Mouse (Mus musculus): Measurements from ENCODE around the gene Gpd1. TPM values are rescaled to one million over a fixed set of nuclear protein-coding genes. Genes with fewer than 3 reads are reported as not detected.
"Not testable (repeated sequence)": the region's sequence is repeated elsewhere in the genome, so short reads cannot be mapped to it uniquely, and the experiment has no call there.

Gene Gpd1
- polyA plus RNA-seq, 1 experiment, result 0.28 TPM

- H3K9ac ChIP-seq (ENCODE audit: low read depth, poor library complexity, severe bottlenecking), result no peak overlapping the region
- no peak overlapping the region for H3K4me3 ChIP-seq (ENCODE audit: low read depth, low read length)
- no peaks in the 10 kb centered on the region for H3K27me3 ChIP-seq (ENCODE audit: control insufficient read depth, insufficient read depth, low read length, poor library complexity, severe bottlenecking)
- H3K9me3 ChIP-seq (replicated peaks; ENCODE audit: control insufficient read depth, insufficient read depth, low read length, poor library complexity, severe bottlenecking), result no peaks in the 10 kb centered on the region
- H3K4me1 ChIP-seq (ENCODE audit: control insufficient read depth, insufficient read depth, low read length), result peaks cover 10% of the 10 kb centered on the region
- no peak overlapping the region for H3K27ac ChIP-seq (ENCODE audit: insufficient read depth, low read length)
- no peak for TF ChIP-seq POLR2A (IDR thresholded peaks at IDR 0.05; ENCODE audit: insufficient read depth, low read length)
- no peak for TF ChIP-seq CTCF (IDR thresholded peaks at IDR 0.05; ENCODE audit: low read depth, low read length)
- no peak for TF ChIP-seq EP300 (IDR thresholded peaks at IDR 0.05; ENCODE audit: insufficient read depth, low read depth, low read length)
- no peaks in the 10 kb centered on the region for H3K36me3 ChIP-seq (ENCODE audit: control insufficient read depth, insufficient read depth, low read length, poor library complexity, severe bottlenecking)
These were observed 20.0 kb upstream of the Gpd1 start for GRCm38 (mm10) chr15:99697309-99697708.

DNA sequence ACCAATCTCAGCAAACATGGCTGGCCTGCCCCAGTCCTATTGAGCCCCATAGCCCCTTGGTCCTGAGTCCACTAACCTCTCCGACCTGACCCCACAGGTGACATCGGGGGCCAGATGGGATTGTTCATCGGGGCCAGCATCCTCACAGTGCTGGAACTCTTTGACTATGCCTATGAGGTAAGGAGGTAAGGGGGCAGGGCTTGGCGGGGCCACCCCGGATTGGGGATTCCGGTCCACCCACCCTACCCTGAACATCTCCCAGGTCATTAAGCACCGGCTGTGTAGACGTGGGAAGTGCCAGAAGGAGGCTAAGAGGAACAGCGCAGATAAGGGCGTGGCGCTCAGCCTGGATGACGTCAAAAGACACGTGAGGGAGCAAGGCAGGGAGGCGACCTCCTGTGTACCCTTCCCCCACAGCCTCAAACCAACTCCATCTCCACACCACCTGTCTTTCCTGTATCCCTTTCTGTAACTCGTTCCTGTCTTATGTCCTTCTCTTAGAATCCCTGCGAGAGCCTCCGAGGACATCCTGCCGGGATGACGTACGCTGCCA lies 18.7 kb upstream of the Gpd1 start:
- Histone ChIP-seq H3K27me3 (ENCODE audit: control insufficient read depth, insufficient read depth, low read length, poor library complexity, severe bottlenecking) (no peaks in the 10 kb centered on the region), H3K4me1 (ENCODE audit: control insufficient read depth, insufficient read depth, low read length) (peaks cover 10% of the 10 kb centered on the region), H3K4me3 (ENCODE audit: low read depth, low read length) (no peak overlapping the region), H3K36me3 (ENCODE audit: control insufficient read depth, insufficient read depth, low read length, poor library complexity, severe bottlenecking) (no peaks in the 10 kb centered on the region), H3K27ac (ENCODE audit: insufficient read depth, low read length) (no peak overlapping the region), H3K9me3 (replicated peaks; ENCODE audit: control insufficient read depth, insufficient read depth, low read length, poor library complexity, severe bottlenecking) (no peaks in the 10 kb centered on the region), H3K9ac (ENCODE audit: low read depth, poor library complexity, severe bottlenecking) (no peak overlapping the region)
- TF ChIP-seq POLR2A (IDR thresholded peaks at IDR 0.05; ENCODE audit: insufficient read depth, low read length) (no peak), EP300 (IDR thresholded peaks at IDR 0.05; ENCODE audit: insufficient read depth, low read depth, low read length) (0 out of 2 replicates have a peak, but pooled peaks have one; percentile 56), CTCF (IDR thresholded peaks at IDR 0.05; ENCODE audit: low read depth, low read length) (no peak)

GRCm38 (mm10) chr15:99699715-99700114 lies 17.6 kb upstream of the Gpd1 start:
- no peaks in the 10 kb centered on the region for H3K27me3 ChIP-seq (ENCODE audit: control insufficient read depth, insufficient read depth, low read length, poor library complexity, severe bottlenecking)
- TF ChIP-seq EP300 (IDR thresholded peaks at IDR 0.05; ENCODE audit: insufficient read depth, low read depth, low read length) (no peak), POLR2A (IDR thresholded peaks at IDR 0.05; ENCODE audit: insufficient read depth, low read length) (no peak), CTCF (IDR thresholded peaks at IDR 0.05; ENCODE audit: low read depth, low read length) (no peak)
- peaks cover 10% of the 10 kb centered on the region for H3K4me1 ChIP-seq (ENCODE audit: control insufficient read depth, insufficient read depth, low read length)
- H3K27ac ChIP-seq (ENCODE audit: insufficient read depth, low read length), result no peak overlapping the region
- H3K36me3 ChIP-seq (ENCODE audit: control insufficient read depth, insufficient read depth, low read length, poor library complexity, severe bottlenecking), result no peaks in the 10 kb centered on the region
- H3K9ac ChIP-seq (ENCODE audit: low read depth, poor library complexity, severe bottlenecking), result no peak overlapping the region; the same call in 1 of the 2 replicates
- no peaks in the 10 kb centered on the region for H3K9me3 ChIP-seq (replicated peaks; ENCODE audit: control insufficient read depth, insufficient read depth, low read length, poor library complexity, severe bottlenecking)
- H3K4me3 ChIP-seq (ENCODE audit: low read depth, low read length), result no peak overlapping the region

- H3K27me3 ChIP-seq (ENCODE audit: control insufficient read depth, insufficient read depth, low read length, poor library complexity, severe bottlenecking), result no peaks in the 10 kb centered on the region
- H3K27ac ChIP-seq (ENCODE audit: insufficient read depth, low read length), result 0 out of 2 replicates have a peak overlapping the region, but pooled peaks have one; percentile 1
- H3K36me3 ChIP-seq (ENCODE audit: control insufficient read depth, insufficient read depth, low read length, poor library complexity, severe bottlenecking), result no peaks in the 10 kb centered on the region
- no peak overlapping the region for H3K4me3 ChIP-seq (ENCODE audit: low read depth, low read length)
- TF ChIP-seq CTCF (IDR thresholded peaks at IDR 0.05; ENCODE audit: low read depth, low read length) (no peak), EP300 (IDR thresholded peaks at IDR 0.05; ENCODE audit: insufficient read depth, low read depth, low read length) (no peak), POLR2A (IDR thresholded peaks at IDR 0.05; ENCODE audit: insufficient read depth, low read length) (no peak)
- H3K9ac ChIP-seq (ENCODE audit: low read depth, poor library complexity, severe bottlenecking), result peak overlapping the region; percentile 93; the same call in 1 of the 2 replicates
- no peaks in the 10 kb centered on the region for H3K9me3 ChIP-seq (replicated peaks; ENCODE audit: control insufficient read depth, insufficient read depth, low read length, poor library complexity, severe bottlenecking)
- peaks cover 10% of the 10 kb centered on the region for H3K4me1 ChIP-seq (ENCODE audit: control insufficient read depth, insufficient read depth, low read length)
These were observed 16.9 kb upstream of the Gpd1 start for GRCm38 (mm10) chr15:99700219-99701106.

DNA sequence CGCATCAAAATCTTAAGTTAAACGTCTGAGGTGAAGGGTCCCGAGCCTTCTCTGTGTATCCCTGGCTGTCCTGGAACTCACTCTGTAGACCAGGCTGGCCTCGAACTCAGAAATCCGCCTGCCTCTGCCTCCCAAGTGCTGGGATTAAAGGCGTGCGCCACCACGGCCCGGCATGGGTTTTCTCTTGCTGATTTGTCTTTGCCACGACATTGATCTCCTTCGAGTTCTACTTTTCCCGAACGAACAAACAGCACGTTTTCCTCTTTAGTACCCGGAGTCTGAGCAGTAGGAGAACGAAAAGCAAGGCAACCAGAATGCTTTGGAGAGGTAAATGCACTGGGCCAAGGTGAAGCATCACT lies 15.7 kb upstream of the Gpd1 start:
- not testable (repeated sequence) for H3K9me3 ChIP-seq (replicated peaks; ENCODE audit: control insufficient read depth, insufficient read depth, low read length, poor library complexity, severe bottlenecking); H3K36me3 ChIP-seq (ENCODE audit: control insufficient read depth, insufficient read depth, low read length, poor library complexity, severe bottlenecking); H3K27me3 ChIP-seq (ENCODE audit: control insufficient read depth, insufficient read depth, low read length, poor library complexity, severe bottlenecking)
- H3K27ac ChIP-seq (ENCODE audit: insufficient read depth, low read length), result peak overlapping the region; percentile 68
- H3K9ac ChIP-seq (ENCODE audit: low read depth, poor library complexity, severe bottlenecking), result peak overlapping the region; percentile 93
- peak overlapping the region; percentile 84 for H3K4me3 ChIP-seq (ENCODE audit: low read depth, low read length)
- H3K4me1 ChIP-seq (ENCODE audit: control insufficient read depth, insufficient read depth, low read length), result peaks cover 10% of the 10 kb centered on the region
